29 mouse cellular contexts compared by ENCODE assay signal in the genomic region with DNA sequence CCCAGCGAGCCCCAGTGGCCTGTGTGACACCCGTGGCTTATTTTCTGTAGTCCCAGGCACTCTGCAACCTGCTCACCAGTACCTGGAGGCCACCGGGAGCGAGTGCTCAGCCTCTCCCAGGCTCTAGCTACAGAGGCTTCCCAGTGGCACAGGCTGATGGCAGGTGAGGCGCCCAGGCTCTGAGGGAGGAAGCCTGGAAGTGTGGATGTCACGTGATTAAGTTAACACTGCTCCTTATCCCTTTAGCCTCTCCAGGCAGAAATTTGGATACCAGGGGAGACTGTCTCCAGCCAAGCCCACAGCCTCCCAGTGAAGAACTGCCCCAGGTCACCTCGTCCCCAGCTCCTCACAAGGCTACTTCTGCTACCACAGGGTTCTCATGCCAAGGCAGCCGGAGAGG. TPM values are rescaled to one million over a fixed set of nuclear protein-coding genes. Genes with fewer than 3 reads are reported as not detected.
DNase-seq lines count a peak whose midpoint lies in the region; ATAC-seq and TF ChIP-seq lines count a peak whose summit lies in the region.
"Had no signal": no experiment of that assay in that cellular context is flagged by ENCODE, and none has a peak within 500 bp of the region (broad histone marks: within the 10 kb centered on the region; RNA-seq: fewer than 3 reads in every experiment).

No protein-coding gene starts in this region.

- peak overlapping the region; percentile 29 for H3K27ac ChIP-seq in hindbrain, embryonic 10.5 days
- no peak overlapping the region for H3K27ac ChIP-seq in hindbrain, embryonic 16.5 days (ENCODE audit: low read depth, low read length)
- peak overlapping the region; percentile 64 for H3K27ac ChIP-seq in liver, adult 2 months (replicated peaks; ENCODE audit: insufficient read depth, low read depth, low read length)
- H3K27ac ChIP-seq in ES-Bruce4 (ENCODE audit: insufficient read depth, low read length) = peak overlapping the region; percentile 40; the same call in 1 of the 2 replicates
- H3K27ac ChIP-seq in liver, embryonic 16.5 days (ENCODE audit: low read length) = no peak overlapping the region
- H3K27ac ChIP-seq: embryonic facial prominence, embryonic 15.5 days; forebrain, embryonic 12.5 days; heart, embryonic 15.5 days; hindbrain, embryonic 13.5 days; layer of hippocampus, adult 2 months; left cerebral cortex, adult 2 months; limb, embryonic 12.5 days had no signal

- no peak overlapping the region for H3K9ac ChIP-seq in hindbrain, embryonic 16.5 days (ENCODE audit: low read depth, low read length)
- peak overlapping the region; percentile 23 for H3K9ac ChIP-seq in liver, adult 2 months (ENCODE audit: low read depth, low read length)
- no peak overlapping the region for H3K9ac ChIP-seq in ES-Bruce4 (ENCODE audit: low read depth, poor library complexity, severe bottlenecking)
- no peak overlapping the region for H3K9ac ChIP-seq in liver, embryonic 16.5 days (ENCODE audit: low read depth, low read length)
- H3K9ac ChIP-seq: embryonic facial prominence, embryonic 15.5 days; forebrain, embryonic 12.5 days; forebrain, postnatal 0 days; heart, embryonic 15.5 days; hindbrain, embryonic 13.5 days; limb, embryonic 12.5 days had no signal

- no peaks in the 10 kb centered on the region for H3K79me2 ChIP-seq in liver, adult 2 months (ENCODE audit: control insufficient read depth, insufficient read depth, low read length)

- no peak for DNase-seq in hindbrain, embryonic 10.5 days (ENCODE audit: low spot score)
- peak; percentile 49 for DNase-seq in liver, adult 2 months (ENCODE audit: extremely low read depth, low read depth, low spot score)
- no peak for DNase-seq in liver
- no peak for DNase-seq in heart, postnatal 14 days
- DNase-seq: adrenal gland, postnatal 14 days; cerebellum, adult 11-12 months; cerebellum, adult 9-11 months; forebrain, postnatal 0 days; heart, postnatal 36 days; kidney, postnatal 25 days; lung, adult 18-20 months; lung, postnatal 10 days; midbrain, embryonic 14.5 days; thymus, adult 2 months; thymus, postnatal 36 days had no signal

- H3K4me1 ChIP-seq in hindbrain, embryonic 10.5 days (replicated peaks) = peaks cover 15% of the 10 kb centered on the region
- H3K4me1 ChIP-seq in hindbrain, embryonic 16.5 days (ENCODE audit: control insufficient read depth, insufficient read depth, low read depth, low read length) = no peaks in the 10 kb centered on the region
- peaks cover 8% of the 10 kb centered on the region for H3K4me1 ChIP-seq in liver, adult 2 months (ENCODE audit: control insufficient read depth, insufficient read depth, low read length)
- H3K4me1 ChIP-seq in ES-Bruce4 (ENCODE audit: control insufficient read depth, insufficient read depth, low read length) = peaks cover 27% of the 10 kb centered on the region
- peaks cover 4% of the 10 kb centered on the region for H3K4me1 ChIP-seq in liver, embryonic 16.5 days (ENCODE audit: control insufficient read depth, low read depth, low read length)
- H3K4me1 ChIP-seq: embryonic facial prominence, embryonic 15.5 days; forebrain, embryonic 12.5 days; heart, embryonic 15.5 days; hindbrain, embryonic 13.5 days; limb, embryonic 12.5 days had no signal

- no peak overlapping the region for H3K4me2 ChIP-seq in hindbrain, embryonic 16.5 days (ENCODE audit: low read length)
- H3K4me2 ChIP-seq in liver, embryonic 16.5 days (ENCODE audit: low read depth, low read length) = no peak overlapping the region
- H3K4me2 ChIP-seq: embryonic facial prominence, embryonic 15.5 days; forebrain, embryonic 12.5 days; heart, embryonic 15.5 days; hindbrain, embryonic 13.5 days; limb, embryonic 12.5 days had no signal

- H3K9me3 ChIP-seq in hindbrain, embryonic 10.5 days = no peaks in the 10 kb centered on the region
- no peaks in the 10 kb centered on the region for H3K9me3 ChIP-seq in hindbrain, embryonic 16.5 days (ENCODE audit: control insufficient read depth, low read length)
- H3K9me3 ChIP-seq in ES-Bruce4 (replicated peaks; ENCODE audit: control insufficient read depth, insufficient read depth, low read length, poor library complexity, severe bottlenecking) = no peaks in the 10 kb centered on the region
- no peaks in the 10 kb centered on the region for H3K9me3 ChIP-seq in liver, embryonic 16.5 days (replicated peaks; ENCODE audit: control insufficient read depth, low read length)
- H3K9me3 ChIP-seq: embryonic facial prominence, embryonic 15.5 days; forebrain, embryonic 12.5 days; heart, embryonic 15.5 days; hindbrain, embryonic 13.5 days; limb, embryonic 12.5 days had no signal

- intact Hi-C loops in heart, postnatal 14 days (cut with DNase I) = no loop called here

- TF ChIP-seq EP300 in ES-Bruce4 (IDR thresholded peaks at IDR 0.05; ENCODE audit: insufficient read depth, low read depth, low read length) = no peak

- no peak for ATAC-seq in hindbrain, embryonic 16.5 days
- ATAC-seq in liver, embryonic 16.5 days (ENCODE audit: low read depth) = 0 out of 2 replicates have a peak, but pooled peaks have one; percentile 3
- ATAC-seq: forebrain, postnatal 0 days; intestine, postnatal 0 days had no signal

- WGBS in hindbrain, embryonic 10.5 days = 71% methylated on average over 8 of the region's 8 CpGs
- WGBS in hindbrain, embryonic 16.5 days = 66% methylated on average over 8 of the region's 8 CpGs
- 78% methylated on average over 8 of the region's 8 CpGs for WGBS in liver, adult 2 months
- WGBS in liver, embryonic 16.5 days (ENCODE audit: insufficient replicate concordance) = 60% methylated on average over 8 of the region's 8 CpGs

- no peak overlapping the region for H3K4me3 ChIP-seq in hindbrain, embryonic 10.5 days
- no peak overlapping the region for H3K4me3 ChIP-seq in hindbrain, embryonic 16.5 days (ENCODE audit: low read length)
- H3K4me3 ChIP-seq in liver, adult 2 months (ENCODE audit: insufficient read depth, low read depth, low read length) = no peak overlapping the region
- H3K4me3 ChIP-seq in ES-Bruce4 (ENCODE audit: low read depth, low read length) = no peak overlapping the region
- no peak overlapping the region for H3K4me3 ChIP-seq in liver, embryonic 16.5 days (ENCODE audit: low read depth, low read length)
- H3K4me3 ChIP-seq: embryonic facial prominence, embryonic 15.5 days; forebrain, embryonic 12.5 days; heart, embryonic 15.5 days; hindbrain, embryonic 13.5 days; layer of hippocampus, adult 2 months; left cerebral cortex, adult 2 months; limb, embryonic 12.5 days had no signal

- no peak for TF ChIP-seq POLR2A in liver, adult 2 months (IDR thresholded peaks at IDR 0.05; ENCODE audit: extremely low read depth, insufficient read depth, low read length)
- no peak for TF ChIP-seq POLR2A in ES-Bruce4 (IDR thresholded peaks at IDR 0.05; ENCODE audit: insufficient read depth, low read length)

- no peaks in the 10 kb centered on the region for H3K36me3 ChIP-seq in hindbrain, embryonic 10.5 days
- H3K36me3 ChIP-seq in hindbrain, embryonic 16.5 days (ENCODE audit: control insufficient read depth, insufficient read depth, low read length) = no peaks in the 10 kb centered on the region
- H3K36me3 ChIP-seq in liver, adult 2 months (ENCODE audit: control insufficient read depth, insufficient read depth, low read length) = no peaks in the 10 kb centered on the region
- H3K36me3 ChIP-seq in ES-Bruce4 (ENCODE audit: control insufficient read depth, insufficient read depth, low read length, poor library complexity, severe bottlenecking) = no peaks in the 10 kb centered on the region
- no peaks in the 10 kb centered on the region for H3K36me3 ChIP-seq in liver, embryonic 16.5 days (ENCODE audit: control insufficient read depth, insufficient read depth)
- H3K36me3 ChIP-seq: embryonic facial prominence, embryonic 15.5 days; forebrain, embryonic 12.5 days; heart, embryonic 15.5 days; hindbrain, embryonic 13.5 days; limb, embryonic 12.5 days had no signal

- TF ChIP-seq CTCF in liver, adult 2 months (IDR thresholded peaks at IDR 0.05; ENCODE audit: low read depth, low read length) = no peak
- no peak for TF ChIP-seq CTCF in ES-Bruce4 (IDR thresholded peaks at IDR 0.05; ENCODE audit: low read depth, low read length)

- H3K27me3 ChIP-seq in hindbrain, embryonic 10.5 days (ENCODE audit: insufficient read depth, poor library complexity, severe bottlenecking) = no peaks in the 10 kb centered on the region
- H3K27me3 ChIP-seq in hindbrain, embryonic 16.5 days (replicated peaks; ENCODE audit: control insufficient read depth, insufficient read depth, low read length) = no peaks in the 10 kb centered on the region; the same call in 1 of the 2 replicates
- no peaks in the 10 kb centered on the region for H3K27me3 ChIP-seq in liver, adult 2 months (ENCODE audit: control insufficient read depth, insufficient read depth, low read length)
- H3K27me3 ChIP-seq in ES-Bruce4 (ENCODE audit: control insufficient read depth, insufficient read depth, low read length, poor library complexity, severe bottlenecking) = no peaks in the 10 kb centered on the region
- H3K27me3 ChIP-seq in liver, embryonic 16.5 days (ENCODE audit: control insufficient read depth, insufficient read depth, low read depth, low read length) = no peaks in the 10 kb centered on the region
- H3K27me3 ChIP-seq: embryonic facial prominence, embryonic 15.5 days; heart, embryonic 15.5 days; hindbrain, embryonic 13.5 days; limb, embryonic 12.5 days had no signal

RNA-seq across cellular contexts. Expression of a gene that starts 1.2 kb away (rescaled TPM):
- 1.1 and 1.5 TPM in 2 replicates for polyA plus RNA-seq in hindbrain, embryonic 10.5 days (2016; fragmentation: Nextera tagmentation; extraction: Ambion mirVana)
- 0.43 and 0.80 TPM in 2 replicates for polyA plus RNA-seq in hindbrain, embryonic 16.5 days (2015; fragmentation: Nextera tagmentation; extraction: Ambion mirVana)
- total RNA-seq in liver, adult 2 months (2014; rRNA removed) = not detected in 2 replicates
- polyA plus RNA-seq in liver, adult 2 months (2012; rRNA removed) = not detected in 2 replicates
- polyA plus RNA-seq in ES-Bruce4 (2011; ENCODE audit: insufficient read depth, insufficient read length, low read depth, missing spikeins) = 55.0 and 62.2 TPM in 2 replicates
- polyA plus RNA-seq in liver, embryonic 16.5 days (2015; fragmentation: Nextera tagmentation; extraction: Ambion mirVana) = 1.3 and 1.8 TPM in 2 replicates
- total RNA-seq in heart, postnatal 14 days (2021) = under 1 TPM; 0.19 to 0.39 TPM
- total RNA-seq: common myeloid progenitor, adult 5-6 weeks; forebrain, postnatal 0 days; layer of hippocampus, adult 2 months; layer of hippocampus, postnatal 14 days; monocyte, adult 5-6 weeks had no signal
- polyA plus RNA-seq: midbrain, embryonic 14.5 days had no signal

RNA-seq across cellular contexts. Expression of a gene that starts 16.4 kb away (rescaled TPM):
- 37.1 and 46.2 TPM in 2 replicates for polyA plus RNA-seq in hindbrain, embryonic 10.5 days (2016; fragmentation: Nextera tagmentation; extraction: Ambion mirVana)
- polyA plus RNA-seq in hindbrain, embryonic 16.5 days (2015; fragmentation: Nextera tagmentation; extraction: Ambion mirVana) = 22.7 and 27.0 TPM in 2 replicates
- total RNA-seq in liver, adult 2 months (2014; rRNA removed) = 14.7 and 18.1 TPM in 2 replicates
- 41.0 and 54.5 TPM in 2 replicates for polyA plus RNA-seq in liver, adult 2 months (2012; rRNA removed)
- polyA plus RNA-seq in ES-Bruce4 (2011; ENCODE audit: insufficient read depth, insufficient read length, low read depth, missing spikeins) = 104 and 144 TPM in 2 replicates
- 44.0 and 44.6 TPM in 2 replicates for polyA plus RNA-seq in liver, embryonic 16.5 days (2015; fragmentation: Nextera tagmentation; extraction: Ambion mirVana)
- 10 to 100 TPM; 85.5 to 94.6 TPM for total RNA-seq in heart, postnatal 14 days (2021)

RNA-seq across cellular contexts. Expression of a gene that starts 27.4 kb away (rescaled TPM):
- 4.1 and 4.5 TPM in 2 replicates for polyA plus RNA-seq in hindbrain, embryonic 10.5 days (2016; fragmentation: Nextera tagmentation; extraction: Ambion mirVana)
- polyA plus RNA-seq in hindbrain, embryonic 16.5 days (2015; fragmentation: Nextera tagmentation; extraction: Ambion mirVana) = 2.2 and 3.1 TPM in 2 replicates
- total RNA-seq in liver, adult 2 months (2014; rRNA removed) = 0.55 and 0.60 TPM in 2 replicates
- polyA plus RNA-seq in liver, adult 2 months (2012; rRNA removed) = 1.00 and 1.8 TPM in 2 replicates
- polyA plus RNA-seq in ES-Bruce4 (2011; ENCODE audit: insufficient read depth, insufficient read length, low read depth, missing spikeins) = 14.3 and 18.6 TPM in 2 replicates
- 0.47 and 0.78 TPM in 2 replicates for polyA plus RNA-seq in liver, embryonic 16.5 days (2015; fragmentation: Nextera tagmentation; extraction: Ambion mirVana)
- 1 to 10 TPM; 1.9 to 2.1 TPM for total RNA-seq in heart, postnatal 14 days (2021)
- total RNA-seq: common myeloid progenitor, adult 5-6 weeks had no signal

RNA-seq across cellular contexts. Expression of a gene that starts 27.5 kb away (rescaled TPM):
- polyA plus RNA-seq in hindbrain, embryonic 10.5 days (2016; fragmentation: Nextera tagmentation; extraction: Ambion mirVana) = 18.6 and 20.2 TPM in 2 replicates
- 17.5 and 18.2 TPM in 2 replicates for polyA plus RNA-seq in hindbrain, embryonic 16.5 days (2015; fragmentation: Nextera tagmentation; extraction: Ambion mirVana)
- 4.3 and 4.4 TPM in 2 replicates for total RNA-seq in liver, adult 2 months (2014; rRNA removed)
- 10.8 and 14.9 TPM in 2 replicates for polyA plus RNA-seq in liver, adult 2 months (2012; rRNA removed)
- polyA plus RNA-seq in ES-Bruce4 (2011; ENCODE audit: insufficient read depth, insufficient read length, low read depth, missing spikeins) = 15.5 and 18.6 TPM in 2 replicates
- 293 and 328 TPM in 2 replicates for polyA plus RNA-seq in liver, embryonic 16.5 days (2015; fragmentation: Nextera tagmentation; extraction: Ambion mirVana)
- total RNA-seq in heart, postnatal 14 days (2021) = 10 to 100 TPM; 21.7 to 32.8 TPM

RNA-seq across cellular contexts. Expression of a gene that starts 43.3 kb away (rescaled TPM):
- polyA plus RNA-seq in hindbrain, embryonic 10.5 days (2016; fragmentation: Nextera tagmentation; extraction: Ambion mirVana) = 110 and 115 TPM in 2 replicates
- 141 and 151 TPM in 2 replicates for polyA plus RNA-seq in hindbrain, embryonic 16.5 days (2015; fragmentation: Nextera tagmentation; extraction: Ambion mirVana)
- total RNA-seq in liver, adult 2 months (2014; rRNA removed) = 68.1 and 84.8 TPM in 2 replicates
- polyA plus RNA-seq in liver, adult 2 months (2012; rRNA removed) = 307 and 310 TPM in 2 replicates
- 105 and 119 TPM in 2 replicates for polyA plus RNA-seq in ES-Bruce4 (2011; ENCODE audit: insufficient read depth, insufficient read length, low read depth, missing spikeins)
- polyA plus RNA-seq in liver, embryonic 16.5 days (2015; fragmentation: Nextera tagmentation; extraction: Ambion mirVana) = 122 and 124 TPM in 2 replicates
- 100 to 1,000 TPM; 116 to 137 TPM for total RNA-seq in heart, postnatal 14 days (2021)

Comparison
In these comparisons a context has a peak if more than half of its experiments do, and no peak if none do; other contexts are left out.
1. H3K27ac ChIP-seq: peak in hindbrain, embryonic 10.5 days (single experiment), liver, adult 2 months (single experiment) and ES-Bruce4 (single experiment); none in hindbrain, embryonic 16.5 days (single experiment) and liver, embryonic 16.5 days (single experiment).
2. RNA of a gene that starts 1.2 kb away (polyA plus RNA-seq): 55.0 to 62.2 TPM in ES-Bruce4; 1.3 to 1.8 TPM in liver, embryonic 16.5 days, 1.1 to 1.5 TPM in hindbrain, embryonic 10.5 days, 0.43 to 0.80 TPM in hindbrain, embryonic 16.5 days and not detected in liver, adult 2 months; every median in the first group is over 10 times any median in the second.